Mouse (Mus musculus) neutrophil, adult 5-6 weeks (primary cell): ENCODE data around the gene Slc6a1. TPM values are rescaled to one million over a fixed set of nuclear protein-coding genes. Genes with fewer than 3 reads are reported as not detected.

ENCODE experiments used
- ATAC-seq: fragments of 151-379, 151-347 bp; 2 replicates; pipeline ENCODE4 v1.8.0; 2017; ENCODE audit warnings: mild to moderate bottlenecking, moderate TSS enrichment; ENCODE audit not compliant: insufficient number of reproducible peaks, poor library complexity, low FRiP score, severe bottlenecking; ENCODE audit errors: extremely low read depth
- total RNA-seq: library from RNA; stranded (forward); fragments of 200-1000 nt; gene quantifications from 2 replicates; pipeline ENCODE4 v1.2.3, GENCODE M21; 2017

Slc6a1 gene
- total RNA-seq, 1 experiment from 2014 or later: not detected

GRCm38 (mm10) chr6:114283927-114284703 is 1.7 kb downstream of the Slc6a1 start:
- no peak for ATAC-seq

- no peak for ATAC-seq
Observed at GRCm38 (mm10) chr6:114285424-114285823, 3.0 kb downstream of the Slc6a1 start.

- ATAC-seq: no peak
Observed at GRCm38 (mm10) chr6:114289106-114289505, 6.7 kb downstream of the Slc6a1 start.

DNA sequence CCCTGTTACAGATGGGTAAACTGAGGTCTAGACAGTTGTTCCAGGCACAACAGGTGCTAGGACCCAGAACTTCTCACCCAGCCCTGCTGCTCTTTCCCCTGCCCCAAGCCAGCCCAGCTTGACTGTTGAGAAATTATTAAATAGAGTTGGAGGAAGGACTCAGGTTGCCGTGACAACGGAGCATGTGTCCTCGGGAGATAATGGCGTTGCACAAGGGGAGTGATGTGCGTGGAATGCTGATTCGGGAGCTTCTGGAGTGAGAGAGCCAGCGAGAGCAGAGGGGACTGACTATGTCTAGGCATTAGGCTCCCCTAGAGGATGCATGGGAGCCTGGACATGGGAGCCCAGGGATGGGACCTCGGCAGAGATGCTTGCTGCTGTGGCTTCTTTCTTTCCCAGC is 7.7 kb downstream of the Slc6a1 start:
- no peak for ATAC-seq

DNA sequence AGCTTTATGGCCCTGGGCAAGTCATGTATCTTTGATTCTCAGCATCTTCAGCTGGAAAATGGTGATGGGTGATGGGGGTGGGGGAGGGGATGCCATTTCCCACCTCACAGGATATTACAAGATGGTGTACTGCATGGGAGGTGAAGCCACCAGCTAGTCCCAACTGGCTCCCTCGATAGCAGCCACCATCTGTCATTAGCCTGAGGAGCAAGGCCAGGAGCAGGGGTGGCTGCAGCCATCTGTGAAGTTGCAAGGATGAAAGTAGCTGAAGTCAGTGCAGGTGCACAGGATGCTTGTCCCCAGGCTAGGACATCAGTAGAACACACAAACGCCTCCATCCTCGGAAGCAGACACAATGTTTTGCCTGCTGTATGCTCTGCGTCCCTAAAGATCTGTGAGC is 8.5 kb downstream of the Slc6a1 start:
- ATAC-seq: no peak

GRCm38 (mm10) chr6:114291396-114291795 is 9.0 kb downstream of the Slc6a1 start:
- no peak for ATAC-seq

DNA sequence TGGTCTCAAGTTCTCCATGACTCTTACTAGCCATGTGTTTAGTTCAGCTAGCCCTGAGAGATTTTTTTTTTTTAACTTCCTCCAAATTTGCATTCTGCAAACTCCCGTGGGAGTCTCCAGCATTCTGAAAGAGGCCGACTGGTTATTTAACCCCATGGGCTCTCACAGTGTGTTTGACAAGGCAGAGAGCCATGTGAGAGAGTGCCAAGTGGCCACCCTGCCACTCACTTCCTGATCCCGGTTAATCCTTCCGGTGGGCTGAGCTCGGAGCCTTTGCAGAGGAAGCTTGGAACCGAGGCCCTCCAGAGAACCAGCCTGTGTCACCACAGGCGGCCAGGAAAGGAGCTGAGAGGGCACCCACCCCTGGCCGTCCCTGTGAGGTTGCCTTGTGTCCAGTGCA is 11.1 kb downstream of the Slc6a1 start:
- no peak for ATAC-seq

- ATAC-seq: no peak
Observed at GRCm38 (mm10) chr6:114295086-114295485, 12.7 kb downstream of the Slc6a1 start.

DNA sequence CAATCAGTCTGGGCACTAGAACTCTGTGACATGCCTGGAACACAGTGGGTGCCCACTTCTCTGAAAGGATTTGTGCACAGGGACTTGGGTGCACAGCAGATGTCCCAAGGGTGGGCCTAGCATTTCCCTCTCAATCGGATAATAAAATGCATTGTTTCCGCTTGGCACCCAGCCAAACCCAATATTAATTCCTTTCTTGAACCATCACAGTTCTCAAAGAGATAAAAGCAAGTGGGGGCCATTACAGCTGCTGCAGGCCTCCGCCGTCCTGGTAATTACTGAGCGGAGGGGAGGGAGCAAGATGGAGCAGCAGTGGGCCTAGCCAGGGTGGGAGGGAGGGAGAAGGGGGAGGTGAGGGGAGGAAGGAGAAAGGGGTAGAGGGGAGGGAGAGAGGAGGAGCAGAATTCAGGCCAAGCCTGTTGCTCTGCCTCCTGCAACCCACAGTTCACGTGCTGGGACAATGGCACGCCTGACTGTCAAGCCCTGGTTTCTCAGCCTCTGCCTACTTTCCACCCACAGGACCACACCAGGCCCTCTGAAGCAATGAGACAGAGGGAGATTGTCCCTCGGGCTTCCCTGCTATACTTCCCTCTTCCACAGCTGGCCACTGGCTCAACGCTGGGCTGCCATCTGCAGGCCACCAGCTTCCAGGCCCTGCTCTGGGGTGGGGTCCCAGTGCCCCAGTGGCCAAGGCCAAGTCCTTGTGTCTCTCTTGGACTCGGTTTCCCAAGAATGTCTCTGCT is 15.0 kb downstream of the Slc6a1 start:
- ATAC-seq: no peak

GRCm38 (mm10) chr6:114299699-114300098 is 17.3 kb downstream of the Slc6a1 start:
- no peak for ATAC-seq

DNA sequence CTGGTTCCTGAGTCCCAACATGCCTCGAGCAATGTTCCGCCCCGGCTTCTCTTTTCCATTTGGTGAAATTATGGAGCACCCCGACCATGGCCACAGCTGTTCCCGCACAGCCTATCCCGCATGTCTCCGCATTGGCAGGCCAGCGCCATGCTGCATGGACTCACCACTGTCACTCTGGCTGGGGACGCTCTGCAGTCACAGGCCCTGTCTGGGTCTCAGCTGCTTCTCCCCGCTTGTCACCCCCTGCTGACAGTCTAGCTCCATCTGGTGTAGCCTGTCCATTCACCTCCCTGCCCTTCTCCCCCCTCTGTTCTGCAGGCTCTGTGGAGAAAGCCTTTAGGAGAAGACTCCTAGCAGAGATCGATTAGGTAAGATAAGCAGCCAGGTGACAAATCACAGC is 18.3 kb downstream of the Slc6a1 start:
- ATAC-seq: no peak

- no peak for ATAC-seq
Observed at GRCm38 (mm10) chr6:114304668-114305067, 22.2 kb downstream of the Slc6a1 start.

DNA sequence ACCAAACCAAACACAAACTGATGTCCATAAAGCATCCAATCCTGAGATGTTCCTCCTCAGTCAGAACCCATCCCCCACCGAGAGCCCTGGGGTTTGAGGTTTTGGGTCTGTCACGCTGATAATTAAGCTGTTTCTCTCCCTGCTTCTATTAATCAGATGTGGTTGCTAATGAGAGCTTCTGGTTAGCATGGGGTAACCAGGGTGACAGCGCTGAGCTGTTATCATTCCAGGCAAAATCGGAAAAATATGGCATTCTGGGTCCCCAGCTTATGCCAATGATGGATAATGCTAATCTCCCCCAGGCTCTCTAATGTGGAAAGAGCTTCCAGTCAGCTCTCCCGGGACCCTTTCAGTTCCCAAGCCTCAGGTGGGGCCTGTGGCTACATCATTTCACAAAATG is 38.1 kb downstream of the Slc6a1 start:
- no peak for ATAC-seq

GRCm38 (mm10) chr6:114321146-114321545 is 38.7 kb downstream of the Slc6a1 start:
- ATAC-seq: no peak

GRCm38 (mm10) chr6:114322914-114323313 is 40.5 kb downstream of the Slc6a1 start:
- ATAC-seq: no peak

DNA sequence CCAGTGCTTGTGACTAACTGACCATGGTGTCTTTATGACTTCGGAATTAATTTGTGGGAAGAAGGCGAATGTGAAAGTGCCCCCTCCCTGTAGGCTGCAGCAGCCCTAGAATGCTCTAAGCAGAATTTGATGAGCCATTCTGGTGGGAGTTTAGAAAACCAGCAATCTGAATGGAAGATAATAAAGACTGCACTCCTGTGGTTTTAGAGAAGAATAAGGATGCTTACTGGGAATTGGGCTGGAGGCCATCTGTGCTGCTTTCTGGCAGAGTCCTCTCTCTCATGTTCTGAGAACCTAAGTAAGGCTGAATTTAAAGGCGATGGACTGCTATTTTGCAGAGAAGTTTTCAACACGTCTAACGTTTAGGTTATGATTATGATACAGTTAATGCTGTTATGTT is 42.4 kb downstream of the Slc6a1 start:
- ATAC-seq: no peak

GRCm38 (mm10) chr6:114329597-114330470 is 47.4 kb downstream of the Slc6a1 start:
- ATAC-seq: no peak

- ATAC-seq: no peak
Observed at GRCm38 (mm10) chr6:114331926-114332325, 49.5 kb downstream of the Slc6a1 start.

DNA sequence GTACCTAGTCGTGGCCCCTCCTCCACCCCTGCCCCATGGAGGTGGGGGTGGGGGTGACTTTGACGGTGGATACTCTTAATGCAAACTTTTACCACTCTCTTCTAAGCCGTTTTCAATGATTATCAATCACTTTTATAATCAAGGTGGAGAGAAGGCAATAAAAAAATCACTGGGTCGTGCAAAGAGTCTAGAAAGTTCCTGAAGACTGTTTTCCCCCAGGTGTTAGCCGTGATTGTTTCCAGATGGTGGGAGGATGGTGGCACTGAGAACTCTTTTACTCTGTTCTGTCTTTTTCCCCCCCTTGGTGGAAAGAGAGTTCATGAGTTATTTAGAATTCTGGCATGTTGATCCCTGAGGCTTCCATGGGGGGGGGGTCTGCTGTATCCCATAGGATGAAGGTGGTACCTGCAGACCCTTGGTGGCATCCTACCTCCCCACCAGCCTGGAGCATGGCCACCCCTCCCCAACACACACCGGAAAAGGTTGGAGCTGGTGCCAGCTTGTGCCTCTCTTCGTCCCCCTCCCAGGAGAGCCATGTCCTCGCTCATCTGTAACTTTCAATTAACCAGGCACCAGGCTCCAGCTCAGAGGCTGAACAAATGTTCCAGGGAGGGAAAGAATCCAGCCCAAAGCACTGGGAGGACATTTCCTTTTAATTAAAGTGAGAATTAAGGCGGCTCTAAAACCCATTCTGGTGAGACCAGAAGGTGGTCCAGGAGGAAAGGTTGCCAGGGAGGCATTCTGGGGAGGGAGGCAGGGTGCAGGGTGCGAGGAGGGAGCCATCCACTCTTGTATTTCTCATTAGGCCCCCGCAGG is 53.9 kb downstream of the Slc6a1 start:
- ATAC-seq: no peak
